Mouse (Mus musculus) midbrain, embryonic 12.5 days (tissue): ENCODE data around the gene Cdc25b. TPM values are rescaled to one million over a fixed set of nuclear protein-coding genes. Genes with fewer than 3 reads are reported as not detected.

Experiments used
- ATAC-seq: fragments of 200-750 bp; cut with Nextera tagmentation; 2 replicates; pipeline ENCODE4 v1.8.0; 2017; ENCODE audit warnings: low read depth, moderate TSS enrichment, moderate library complexity; ENCODE audit not compliant: low FRiP score
- H3K27ac ChIP-seq: fragments of 300-500 bp; sonication (generic); replicated peaks from 2 replicates; pipeline ENCODE4 v1.5.1; 2016; ENCODE audit warnings: mild to moderate bottlenecking
- H3K27me3 ChIP-seq: fragments of 300-500 bp; sonication (generic); 2 replicates; pipeline ENCODE4 v1.6.1; 2016; ENCODE audit warnings: mild to moderate bottlenecking
- H3K36me3 ChIP-seq: fragments of 300-500 bp; sonication (generic); 2 replicates; pipeline ENCODE4 v1.6.1; 2016
- H3K4me1 ChIP-seq: fragments of 300-500 bp; sonication (generic); 2 replicates; pipeline ENCODE4 v1.6.1; 2016
- H3K4me2 ChIP-seq: fragments of 300-500 bp; sonication (generic); replicated peaks from 2 replicates; pipeline ENCODE4 v1.6.1; 2016; ENCODE audit warnings: mild to moderate bottlenecking, moderate library complexity
- H3K4me3 ChIP-seq: fragments of 300-500 bp; sonication (generic); 2 replicates; pipeline ENCODE4 v1.5.1; 2016; ENCODE audit warnings: mild to moderate bottlenecking
- H3K9ac ChIP-seq: fragments of 300-500 bp; sonication (generic); replicated peaks from 2 replicates; pipeline ENCODE4 v1.6.1; 2016; ENCODE audit warnings: mild to moderate bottlenecking, moderate library complexity
- H3K9me3 ChIP-seq: fragments of 300-500 bp; sonication (generic); 2 replicates; pipeline ENCODE4 v1.6.1; 2016; ENCODE audit warnings: mild to moderate bottlenecking
- WGBS: fragments of 180-500 bp; shearing (Covaris S2); methylation state at CpG from one replicate; pipeline ENCODE4 v1.1.7; 2016; 5-methylcytosine and 5-hydroxymethylcytosine counted together
- polyA plus RNA-seq: library from polyadenylated mRNA; unstranded; fragments of >200 nt; fragmentation: Nextera tagmentation; extraction: Ambion mirVana; gene quantifications from 2 replicates; pipeline ENCODE4 v1.2.1, GENCODE M21; 2016

Gene Cdc25b
- polyA plus RNA-seq, 1 experiment from 2014 or later = 111 TPM

DNA sequence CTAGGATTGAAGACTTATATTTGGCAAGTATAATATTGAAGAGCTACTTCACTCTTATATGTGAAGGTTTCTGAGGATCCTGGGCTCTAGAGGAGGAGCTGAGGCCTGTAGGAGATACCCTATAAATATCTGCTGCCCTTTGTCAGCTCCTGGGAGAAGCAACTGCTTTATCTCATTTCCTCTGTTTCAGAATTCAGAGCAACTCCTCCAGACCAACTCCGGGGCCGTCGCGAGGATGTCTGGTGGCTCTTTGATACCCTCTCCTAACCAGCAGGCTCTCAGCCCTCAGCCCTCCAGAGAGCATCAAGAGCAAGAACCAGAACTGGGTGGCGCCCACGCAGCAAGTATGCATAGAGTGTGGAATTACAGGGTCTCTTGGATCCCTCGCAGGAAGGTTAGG lies 56.2 kb downstream of the Cdc25b start:
- Histone ChIP-seq H3K9me3 (no peaks in the 10 kb centered on the region), H3K36me3 (peaks cover 72% of the 10 kb centered on the region), H3K4me3 (no peak overlapping the region), H3K27me3 (no peaks in the 10 kb centered on the region), H3K4me2 (no peak overlapping the region), H3K27ac (no peak overlapping the region), H3K9ac (no peak overlapping the region), H3K4me1 (no peaks in the 10 kb centered on the region)
- no peak for ATAC-seq
- WGBS = 88% methylated on average over 7 of the region's 7 CpGs

Other genes starting within 250 kb of the Cdc25b start
- 5.9 and 6.8 TPM in 2 replicates for gene Gfra4, start 143.9 kb upstream of the Cdc25b start, polyA plus RNA-seq
- gene Adam33, start 123.1 kb upstream of the Cdc25b start, polyA plus RNA-seq = 2.0 and 2.1 TPM in 2 replicates
- gene Siglec1, start 100.2 kb upstream of the Cdc25b start, polyA plus RNA-seq = 0.13 and 0.27 TPM in 2 replicates
- gene Hspa12b, start 59.7 kb upstream of the Cdc25b start, polyA plus RNA-seq = 6.4 and 7.6 TPM in 2 replicates
- gene Gm11037, start 53.5 kb upstream of the Cdc25b start, polyA plus RNA-seq = not detected in 2 replicates
- gene 1700037H04Rik, start 26.9 kb upstream of the Cdc25b start, polyA plus RNA-seq = 92.2 and 98.3 TPM in 2 replicates
- 16.2 and 17.4 TPM in 2 replicates for gene Cenpb, start 6.9 kb upstream of the Cdc25b start, polyA plus RNA-seq
- 9.0 and 9.7 TPM in 2 replicates for gene Spef1, start 333 bp downstream of the Cdc25b start, polyA plus RNA-seq
- 25.6 and 28.7 TPM in 2 replicates for gene Ap5s1, start 20.1 kb downstream of the Cdc25b start, polyA plus RNA-seq
- gene Mavs, start 47.1 kb downstream of the Cdc25b start, polyA plus RNA-seq = 12.3 and 13.8 TPM in 2 replicates
- gene Pank2, start 75.5 kb downstream of the Cdc25b start, polyA plus RNA-seq = 61.9 and 72.8 TPM in 2 replicates
- gene Rnf24, start 165.9 kb downstream of the Cdc25b start, polyA plus RNA-seq = 17.0 and 18.0 TPM in 2 replicates